Mouse (Mus musculus): ENCODE data around the gene Rgma. TPM values are rescaled to one million over a fixed set of nuclear protein-coding genes. Genes with fewer than 3 reads are reported as not detected.

The Rgma gene
- polyA plus RNA-seq, 1 experiment: 4.7 TPM

- H3K4me1 ChIP-seq (ENCODE audit: control insufficient read depth, insufficient read depth, insufficient read length): no peaks in the 10 kb centered on the region
- no peak overlapping the region for H3K4me3 ChIP-seq (ENCODE audit: extremely low read depth, insufficient read depth, insufficient read length)
- TF ChIP-seq CTCF (IDR thresholded peaks at IDR 0.05; ENCODE audit: extremely low read depth, insufficient read depth, insufficient read length, insufficient replicate concordance) (no peak), POLR2A (IDR thresholded peaks at IDR 0.05; ENCODE audit: low read depth, low read length) (no peak)
- H3K36me3 ChIP-seq (ENCODE audit: control insufficient read depth, insufficient read depth, low read length): no peaks in the 10 kb centered on the region
- DNase-seq (ENCODE audit: low read depth in 1 of 2, low spot score in 2 of 2): no peak
- no peaks in the 10 kb centered on the region for H3K27me3 ChIP-seq (ENCODE audit: control insufficient read depth, insufficient read depth, low read length)
- WGBS: 64% methylated on average over 7 of the region's 7 CpGs
- no peak overlapping the region for H3K27ac ChIP-seq (ENCODE audit: insufficient read depth, low read length)
Measured at GRCm38 (mm10) chr7:73411523-73411922, 36.2 kb downstream of the Rgma start.

GRCm38 (mm10) chr7:73411986-73412385, 36.7 kb downstream of the Rgma start:
- H3K27ac ChIP-seq (ENCODE audit: insufficient read depth, low read length): no peak overlapping the region

GRCm38 (mm10) chr7:73412419-73412818, 37.1 kb downstream of the Rgma start:
- WGBS: 82% methylated on average over 7 of the region's 7 CpGs

More at GRCm38 (mm10) chr7:73411986-73412385, 36.7 kb downstream of the Rgma start:
- TF ChIP-seq CTCF (IDR thresholded peaks at IDR 0.05; ENCODE audit: extremely low read depth, insufficient read depth, insufficient read length, insufficient replicate concordance) (no peak), POLR2A (IDR thresholded peaks at IDR 0.05; ENCODE audit: low read depth, low read length) (no peak)
- no peaks in the 10 kb centered on the region for H3K36me3 ChIP-seq (ENCODE audit: control insufficient read depth, insufficient read depth, low read length)
- H3K4me3 ChIP-seq (ENCODE audit: extremely low read depth, insufficient read depth, insufficient read length): no peak overlapping the region
- H3K27me3 ChIP-seq (ENCODE audit: control insufficient read depth, insufficient read depth, low read length): no peaks in the 10 kb centered on the region
- H3K4me1 ChIP-seq (ENCODE audit: control insufficient read depth, insufficient read depth, insufficient read length): no peaks in the 10 kb centered on the region
- DNase-seq (ENCODE audit: low read depth in 1 of 2, low spot score in 2 of 2): no peak
- WGBS: 73% methylated on average over 4 of the region's 4 CpGs

GRCm38 (mm10) chr7:73414192-73414591, 38.9 kb downstream of the Rgma start:
- Histone ChIP-seq H3K4me1 (ENCODE audit: control insufficient read depth, insufficient read depth, insufficient read length) (no peaks in the 10 kb centered on the region), H3K27ac (ENCODE audit: insufficient read depth, low read length) (no peak overlapping the region), H3K36me3 (ENCODE audit: control insufficient read depth, insufficient read depth, low read length) (no peaks in the 10 kb centered on the region), H3K4me3 (ENCODE audit: extremely low read depth, insufficient read depth, insufficient read length) (no peak overlapping the region), H3K27me3 (ENCODE audit: control insufficient read depth, insufficient read depth, low read length) (no peaks in the 10 kb centered on the region)
- DNase-seq (ENCODE audit: low read depth in 1 of 2, low spot score in 2 of 2): no peak
- 89% methylated on average over 14 of the region's 14 CpGs for WGBS
- TF ChIP-seq POLR2A (IDR thresholded peaks at IDR 0.05; ENCODE audit: low read depth, low read length): no peak
- no peak for TF ChIP-seq CTCF (IDR thresholded peaks at IDR 0.05; ENCODE audit: extremely low read depth, insufficient read depth, insufficient read length, insufficient replicate concordance)

More at GRCm38 (mm10) chr7:73412419-73412818, 37.1 kb downstream of the Rgma start:
- Histone ChIP-seq H3K36me3 (ENCODE audit: control insufficient read depth, insufficient read depth, low read length) (no peaks in the 10 kb centered on the region), H3K27me3 (ENCODE audit: control insufficient read depth, insufficient read depth, low read length) (no peaks in the 10 kb centered on the region), H3K27ac (ENCODE audit: insufficient read depth, low read length) (no peak overlapping the region), H3K4me1 (ENCODE audit: control insufficient read depth, insufficient read depth, insufficient read length) (no peaks in the 10 kb centered on the region), H3K4me3 (ENCODE audit: extremely low read depth, insufficient read depth, insufficient read length) (no peak overlapping the region)
- no peak for TF ChIP-seq POLR2A (IDR thresholded peaks at IDR 0.05; ENCODE audit: low read depth, low read length)
- TF ChIP-seq CTCF (IDR thresholded peaks at IDR 0.05; ENCODE audit: extremely low read depth, insufficient read depth, insufficient read length, insufficient replicate concordance): no peak
- DNase-seq (ENCODE audit: low read depth in 1 of 2, low spot score in 2 of 2): no peak

- H3K36me3 ChIP-seq (ENCODE audit: control insufficient read depth, insufficient read depth, low read length): no peaks in the 10 kb centered on the region
- no peak for DNase-seq (ENCODE audit: low read depth in 1 of 2, low spot score in 2 of 2)
- no peaks in the 10 kb centered on the region for H3K4me1 ChIP-seq (ENCODE audit: control insufficient read depth, insufficient read depth, insufficient read length)
- no peak for TF ChIP-seq POLR2A (IDR thresholded peaks at IDR 0.05; ENCODE audit: low read depth, low read length)
- no peak for TF ChIP-seq CTCF (IDR thresholded peaks at IDR 0.05; ENCODE audit: extremely low read depth, insufficient read depth, insufficient read length, insufficient replicate concordance)
- H3K27ac ChIP-seq (ENCODE audit: insufficient read depth, low read length): no peak overlapping the region
- no peak overlapping the region for H3K4me3 ChIP-seq (ENCODE audit: extremely low read depth, insufficient read depth, insufficient read length)
- 40% methylated on average over 7 of the region's 7 CpGs for WGBS
- H3K27me3 ChIP-seq (ENCODE audit: control insufficient read depth, insufficient read depth, low read length): no peaks in the 10 kb centered on the region
Measured at GRCm38 (mm10) chr7:73419375-73419774, 44.1 kb downstream of the Rgma start.

- Histone ChIP-seq H3K4me3 (ENCODE audit: extremely low read depth, insufficient read depth, insufficient read length) (no peak overlapping the region), H3K36me3 (ENCODE audit: control insufficient read depth, insufficient read depth, low read length) (no peaks in the 10 kb centered on the region), H3K4me1 (ENCODE audit: control insufficient read depth, insufficient read depth, insufficient read length) (no peaks in the 10 kb centered on the region), H3K27me3 (ENCODE audit: control insufficient read depth, insufficient read depth, low read length) (no peaks in the 10 kb centered on the region), H3K27ac (ENCODE audit: insufficient read depth, low read length) (no peak overlapping the region)
- DNase-seq (ENCODE audit: low read depth in 1 of 2, low spot score in 2 of 2): no peak
- TF ChIP-seq POLR2A (IDR thresholded peaks at IDR 0.05; ENCODE audit: low read depth, low read length): no peak
- no peak for TF ChIP-seq CTCF (IDR thresholded peaks at IDR 0.05; ENCODE audit: extremely low read depth, insufficient read depth, insufficient read length, insufficient replicate concordance)
- WGBS: 78% methylated on average over 5 of the region's 5 CpGs
Measured at GRCm38 (mm10) chr7:73420827-73421226, 45.5 kb downstream of the Rgma start.

GRCm38 (mm10) chr7:73421278-73422015, 46.1 kb downstream of the Rgma start:
- no peak for TF ChIP-seq CTCF (IDR thresholded peaks at IDR 0.05; ENCODE audit: extremely low read depth, insufficient read depth, insufficient read length, insufficient replicate concordance)
- TF ChIP-seq POLR2A (IDR thresholded peaks at IDR 0.05; ENCODE audit: low read depth, low read length): no peak
- WGBS: 76% methylated on average over 9 of the region's 9 CpGs
- DNase-seq (ENCODE audit: low read depth in 1 of 2, low spot score in 2 of 2): no peak
- H3K36me3 ChIP-seq (ENCODE audit: control insufficient read depth, insufficient read depth, low read length): no peaks in the 10 kb centered on the region
- no peaks in the 10 kb centered on the region for H3K4me1 ChIP-seq (ENCODE audit: control insufficient read depth, insufficient read depth, insufficient read length)
- H3K27me3 ChIP-seq (ENCODE audit: control insufficient read depth, insufficient read depth, low read length): no peaks in the 10 kb centered on the region
- no peak overlapping the region for H3K27ac ChIP-seq (ENCODE audit: insufficient read depth, low read length)
- H3K4me3 ChIP-seq (ENCODE audit: extremely low read depth, insufficient read depth, insufficient read length): no peak overlapping the region
